Mouse (Mus musculus): ENCODE data around the gene Mfng. TPM values are rescaled to one million over a fixed set of nuclear protein-coding genes. Genes with fewer than 3 reads are reported as not detected.

Mfng gene
- polyA plus RNA-seq, 1 experiment, result 3.8 TPM

DNA sequence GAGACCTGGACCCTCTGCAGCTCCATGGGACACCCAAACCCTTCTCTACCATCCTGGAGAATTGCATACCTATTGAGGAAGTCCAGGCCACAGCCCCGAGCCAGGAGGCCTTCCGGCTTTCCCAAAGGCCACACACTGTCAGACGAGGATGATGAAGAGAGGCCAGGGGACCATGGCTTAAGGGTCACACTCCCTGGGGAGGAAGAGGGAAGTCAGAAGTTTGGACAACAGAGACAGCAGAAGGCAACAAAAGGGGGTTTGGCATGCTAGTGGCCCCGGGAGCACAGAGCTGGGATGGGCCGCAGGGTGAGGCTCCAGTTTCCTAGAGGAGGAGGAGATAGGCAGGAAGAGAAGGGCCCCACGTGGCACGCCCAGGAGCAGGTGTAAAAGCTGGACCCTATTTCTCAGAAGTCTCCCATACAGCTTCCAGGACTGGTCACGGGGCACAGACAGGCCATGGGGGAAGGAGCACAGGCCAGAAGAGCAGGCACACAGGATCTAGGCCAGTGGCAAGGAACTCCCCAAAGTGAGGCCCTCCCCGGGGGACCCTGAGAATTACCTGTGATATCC lies 14.1 kb upstream of the Mfng start:
- DNase-seq, result no peak
- H3K27ac ChIP-seq (ENCODE audit: insufficient read depth, low read length), result no peak overlapping the region
- H3K4me3 ChIP-seq (replicated peaks; ENCODE audit: insufficient read depth, low read depth, low read length), result no peak overlapping the region
- 73% methylated on average over 9 of the region's 9 CpGs for WGBS
- H3K4me1 ChIP-seq (ENCODE audit: control insufficient read depth, insufficient read depth, low read length), result no peaks in the 10 kb centered on the region
- no peak for TF ChIP-seq CTCF (IDR thresholded peaks at IDR 0.05; ENCODE audit: borderline replicate concordance, insufficient read depth, low read depth, low read length)
- no peak for TF ChIP-seq POLR2A (IDR thresholded peaks at IDR 0.05; ENCODE audit: borderline replicate concordance, insufficient read depth, low read length)
- no peaks in the 10 kb centered on the region for H3K27me3 ChIP-seq (ENCODE audit: control insufficient read depth, insufficient read depth, low read length)

DNA sequence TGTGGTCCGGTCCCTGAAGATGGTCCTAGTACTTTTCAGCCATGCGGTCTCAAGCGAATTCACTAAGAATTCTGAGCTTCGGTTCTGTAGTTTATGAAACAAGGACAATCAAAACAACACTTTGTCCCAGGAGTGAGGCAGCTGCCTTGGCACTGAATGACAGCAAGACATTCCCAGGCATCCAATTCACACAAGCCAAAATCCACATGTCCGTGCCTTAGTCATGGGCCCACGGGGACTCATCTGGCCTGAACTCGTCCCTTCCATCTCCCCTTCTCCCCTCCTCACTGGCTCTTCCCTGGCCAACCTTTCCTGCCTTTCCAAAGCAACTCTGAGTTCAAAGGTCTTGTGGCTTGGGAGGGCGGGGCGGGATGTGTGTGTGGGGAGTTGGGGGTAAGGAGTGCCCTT lies 13.1 kb upstream of the Mfng start:
- Histone ChIP-seq H3K27ac (ENCODE audit: insufficient read depth, low read length) (no peak overlapping the region), H3K4me3 (replicated peaks; ENCODE audit: insufficient read depth, low read depth, low read length) (no peak overlapping the region), H3K27me3 (ENCODE audit: control insufficient read depth, insufficient read depth, low read length) (no peaks in the 10 kb centered on the region), H3K4me1 (ENCODE audit: control insufficient read depth, insufficient read depth, low read length) (no peaks in the 10 kb centered on the region)
- no peak for DNase-seq
- 69% methylated on average over 9 of the region's 9 CpGs for WGBS
- TF ChIP-seq POLR2A (IDR thresholded peaks at IDR 0.05; ENCODE audit: borderline replicate concordance, insufficient read depth, low read length), result no peak
- no peak for TF ChIP-seq CTCF (IDR thresholded peaks at IDR 0.05; ENCODE audit: borderline replicate concordance, insufficient read depth, low read depth, low read length)

DNA sequence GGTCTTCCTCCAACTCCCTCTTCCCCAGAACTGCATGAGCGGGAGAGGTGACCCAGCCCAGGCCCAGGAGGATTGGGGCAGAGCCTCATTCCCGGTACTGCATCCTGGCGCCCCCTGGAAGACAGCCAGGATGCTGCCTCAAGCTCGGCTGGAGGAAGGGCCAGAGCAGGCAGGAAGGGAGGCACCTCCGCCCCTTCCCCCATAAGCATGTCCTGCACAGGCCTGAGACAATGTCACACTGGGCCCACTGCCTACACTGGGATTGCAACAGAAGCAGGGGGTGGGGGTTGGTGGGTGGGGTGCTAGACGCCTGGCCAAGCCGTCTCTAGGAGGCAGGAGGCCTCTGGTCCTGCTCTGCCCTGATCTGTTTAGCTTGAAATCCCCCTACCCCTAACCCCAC lies 12.7 kb upstream of the Mfng start:
- no peak for DNase-seq
- 37% methylated on average over 7 of the region's 7 CpGs for whole genome bisulfite sequencing
- Histone ChIP-seq H3K4me3 (replicated peaks; ENCODE audit: insufficient read depth, low read depth, low read length) (no peak overlapping the region), H3K27me3 (ENCODE audit: control insufficient read depth, insufficient read depth, low read length) (no peaks in the 10 kb centered on the region), H3K27ac (ENCODE audit: insufficient read depth, low read length) (no peak overlapping the region), H3K4me1 (ENCODE audit: control insufficient read depth, insufficient read depth, low read length) (no peaks in the 10 kb centered on the region)
- TF ChIP-seq POLR2A (IDR thresholded peaks at IDR 0.05; ENCODE audit: borderline replicate concordance, insufficient read depth, low read length) (no peak), CTCF (IDR thresholded peaks at IDR 0.05; ENCODE audit: borderline replicate concordance, insufficient read depth, low read depth, low read length) (no peak)

DNA sequence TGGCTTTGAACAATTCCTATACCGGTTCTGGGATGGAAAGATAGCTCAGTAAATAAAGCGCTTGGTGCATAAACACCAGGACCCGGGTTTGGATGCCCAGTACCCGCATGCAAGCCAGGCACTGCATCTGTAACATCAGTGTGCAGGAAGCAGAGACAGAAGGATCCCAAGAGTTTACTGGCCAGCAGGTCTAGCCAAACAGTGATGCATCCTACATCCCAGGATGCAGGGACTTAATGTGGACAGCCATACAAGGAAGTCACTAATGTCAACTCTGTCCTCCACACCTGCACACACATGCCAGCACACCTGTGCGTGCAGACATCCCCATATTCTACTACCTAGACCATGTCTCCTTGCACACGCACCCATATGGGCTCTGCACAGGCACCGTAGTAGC lies 12.0 kb upstream of the Mfng start:
- TF ChIP-seq POLR2A (IDR thresholded peaks at IDR 0.05; ENCODE audit: borderline replicate concordance, insufficient read depth, low read length), result no peak
- no peak for TF ChIP-seq CTCF (IDR thresholded peaks at IDR 0.05; ENCODE audit: borderline replicate concordance, insufficient read depth, low read depth, low read length)
- H3K27me3 ChIP-seq (ENCODE audit: control insufficient read depth, insufficient read depth, low read length), result no peaks in the 10 kb centered on the region
- H3K4me1 ChIP-seq (ENCODE audit: control insufficient read depth, insufficient read depth, low read length), result no peaks in the 10 kb centered on the region
- no peak overlapping the region for H3K4me3 ChIP-seq (replicated peaks; ENCODE audit: insufficient read depth, low read depth, low read length)
- WGBS, result 88% methylated on average over 7 of the region's 7 CpGs
- H3K27ac ChIP-seq (ENCODE audit: insufficient read depth, low read length), result no peak overlapping the region
- DNase-seq, result no peak

DNA sequence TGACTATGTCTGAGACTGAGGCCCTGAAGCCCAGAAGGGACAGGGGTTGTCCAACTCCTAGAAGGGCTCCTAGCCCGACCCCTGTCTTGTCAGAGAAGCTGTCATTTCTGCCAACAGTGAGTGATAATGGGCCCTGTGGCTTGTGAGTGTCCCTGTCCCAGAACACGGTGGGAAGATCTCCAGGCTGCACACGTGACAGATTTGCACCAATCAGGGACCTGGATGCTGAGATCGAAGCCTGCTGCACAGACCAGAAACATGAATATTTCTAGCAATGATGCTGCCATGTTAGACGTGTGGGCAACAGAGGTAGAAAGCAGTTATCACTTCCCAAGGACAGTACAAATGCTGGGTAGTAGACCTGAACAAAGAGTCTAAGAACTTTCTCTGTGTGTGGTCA lies 11.2 kb upstream of the Mfng start:
- Histone ChIP-seq H3K4me1 (ENCODE audit: control insufficient read depth, insufficient read depth, low read length) (no peaks in the 10 kb centered on the region), H3K27ac (ENCODE audit: insufficient read depth, low read length) (no peak overlapping the region), H3K4me3 (replicated peaks; ENCODE audit: insufficient read depth, low read depth, low read length) (no peak overlapping the region), H3K27me3 (ENCODE audit: control insufficient read depth, insufficient read depth, low read length) (no peaks in the 10 kb centered on the region)
- WGBS, result 55% methylated on average over 5 of the region's 5 CpGs
- DNase-seq, result no peak
- TF ChIP-seq CTCF (IDR thresholded peaks at IDR 0.05; ENCODE audit: borderline replicate concordance, insufficient read depth, low read depth, low read length), result no peak
- TF ChIP-seq POLR2A (IDR thresholded peaks at IDR 0.05; ENCODE audit: borderline replicate concordance, insufficient read depth, low read length), result no peak

DNA sequence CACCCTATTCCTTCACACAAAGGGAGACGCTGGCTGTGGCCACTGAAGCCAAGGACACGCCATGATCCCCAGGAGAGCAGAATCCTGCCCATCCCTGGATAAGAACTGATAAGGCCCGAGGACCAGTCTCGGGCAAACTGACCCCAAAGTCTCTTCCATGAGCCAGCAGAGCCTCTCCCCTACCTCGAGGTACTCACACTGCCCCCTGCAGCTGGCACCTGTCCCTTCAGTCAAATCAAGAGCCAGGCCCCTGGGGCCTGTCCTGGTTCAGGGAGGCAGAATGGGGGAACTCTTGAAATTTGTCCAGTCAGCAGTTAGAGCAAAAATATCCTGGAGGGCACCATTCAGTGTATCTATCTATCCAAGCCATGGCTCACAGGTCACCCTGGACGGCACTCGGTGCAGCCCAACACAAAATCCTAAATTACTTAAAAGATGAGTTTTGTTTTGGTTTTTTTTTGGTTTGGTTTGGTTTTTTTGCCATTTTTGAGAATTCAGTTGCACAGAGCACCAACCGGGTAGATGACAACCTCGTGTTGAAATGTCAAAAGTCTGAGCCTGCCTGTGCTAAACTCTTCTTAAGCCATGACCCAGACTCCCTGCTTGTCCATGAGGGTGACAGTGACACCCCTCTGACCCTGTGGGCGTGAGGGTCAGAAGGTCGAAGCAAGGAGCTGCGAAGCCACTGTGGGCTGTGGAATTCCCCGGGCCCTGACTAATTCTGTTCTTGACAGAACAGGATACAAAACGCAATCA lies 9.3 kb upstream of the Mfng start:
- 68% methylated on average over 14 of the region's 14 CpGs for WGBS
- Histone ChIP-seq H3K4me3 (replicated peaks; ENCODE audit: insufficient read depth, low read depth, low read length) (no peak overlapping the region), H3K4me1 (ENCODE audit: control insufficient read depth, insufficient read depth, low read length) (no peaks in the 10 kb centered on the region), H3K27me3 (ENCODE audit: control insufficient read depth, insufficient read depth, low read length) (no peaks in the 10 kb centered on the region), H3K27ac (ENCODE audit: insufficient read depth, low read length) (no peak overlapping the region)
- DNase-seq, result no peak
- no peak for TF ChIP-seq CTCF (IDR thresholded peaks at IDR 0.05; ENCODE audit: borderline replicate concordance, insufficient read depth, low read depth, low read length)
- TF ChIP-seq POLR2A (IDR thresholded peaks at IDR 0.05; ENCODE audit: borderline replicate concordance, insufficient read depth, low read length), result no peak

DNA sequence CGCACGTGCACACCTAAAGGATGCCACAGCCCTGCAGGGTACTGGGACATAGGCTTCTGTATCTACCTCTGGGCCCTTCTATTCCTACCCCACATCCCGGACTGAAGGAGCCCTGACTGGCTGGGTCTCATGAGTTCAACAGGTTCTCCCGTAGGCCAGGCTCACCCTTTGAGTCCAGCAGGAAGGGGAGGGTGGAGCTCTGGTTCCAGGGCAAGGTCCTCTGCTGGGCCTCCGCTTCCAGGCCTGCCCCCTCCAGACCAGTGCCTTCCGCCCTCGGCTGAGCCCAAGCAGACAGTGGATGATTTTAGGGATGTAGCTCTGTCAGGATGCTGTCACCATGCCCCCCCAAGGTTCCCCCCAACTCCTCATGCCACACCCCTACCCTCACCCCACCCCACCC lies 7.6 kb upstream of the Mfng start:
- Histone ChIP-seq H3K27me3 (ENCODE audit: control insufficient read depth, insufficient read depth, low read length) (no peaks in the 10 kb centered on the region), H3K4me1 (ENCODE audit: control insufficient read depth, insufficient read depth, low read length) (no peaks in the 10 kb centered on the region), H3K27ac (ENCODE audit: insufficient read depth, low read length) (no peak overlapping the region), H3K4me3 (replicated peaks; ENCODE audit: insufficient read depth, low read depth, low read length) (no peak overlapping the region)
- TF ChIP-seq POLR2A (IDR thresholded peaks at IDR 0.05; ENCODE audit: borderline replicate concordance, insufficient read depth, low read length) (no peak), CTCF (IDR thresholded peaks at IDR 0.05; ENCODE audit: borderline replicate concordance, insufficient read depth, low read depth, low read length) (no peak)
- no peak for DNase-seq
- WGBS, result 91% methylated on average over 7 of the region's 7 CpGs

DNA sequence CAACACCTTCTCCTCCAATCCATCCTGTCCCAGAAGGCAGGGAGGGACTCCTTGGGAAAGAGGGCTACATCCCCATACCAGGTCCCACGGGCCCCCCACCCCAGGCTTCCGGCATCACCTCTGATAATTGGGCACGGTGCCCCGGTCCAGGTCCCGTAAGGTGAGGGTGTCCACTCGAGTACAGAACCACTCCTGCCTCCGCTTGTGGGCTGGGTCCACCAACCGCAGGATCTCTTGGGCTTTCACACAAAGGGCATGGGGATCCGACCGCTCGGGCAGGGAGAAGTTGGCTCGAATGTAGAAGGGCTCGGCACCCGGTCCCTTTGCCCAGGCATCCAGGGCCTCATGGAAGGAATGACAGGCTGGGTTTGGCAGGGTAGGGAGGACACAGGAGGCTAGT lies 7.1 kb upstream of the Mfng start:
- no peak for DNase-seq
- TF ChIP-seq CTCF (IDR thresholded peaks at IDR 0.05; ENCODE audit: borderline replicate concordance, insufficient read depth, low read depth, low read length), result no peak
- TF ChIP-seq POLR2A (IDR thresholded peaks at IDR 0.05; ENCODE audit: borderline replicate concordance, insufficient read depth, low read length), result no peak
- Histone ChIP-seq H3K27ac (ENCODE audit: insufficient read depth, low read length) (no peak overlapping the region), H3K4me3 (replicated peaks; ENCODE audit: insufficient read depth, low read depth, low read length) (no peak overlapping the region), H3K4me1 (ENCODE audit: control insufficient read depth, insufficient read depth, low read length) (no peaks in the 10 kb centered on the region), H3K27me3 (ENCODE audit: control insufficient read depth, insufficient read depth, low read length) (no peaks in the 10 kb centered on the region)
- 90% methylated on average over 14 of the region's 14 CpGs for WGBS
